Mouse (Mus musculus) common myeloid progenitor, adult 5-6 weeks (primary cell): ENCODE results near the gene Nutf2-ps1. TPM values are rescaled to one million over a fixed set of nuclear protein-coding genes. Genes with fewer than 3 reads are reported as not detected.

Source experiments
- ATAC-seq: replicated peaks from 2 replicates; pipeline ENCODE4 v1.8.0; 2016; ENCODE audit warnings: low read depth, mild to moderate bottlenecking, moderate TSS enrichment, inconsistent platforms; ENCODE audit not compliant: poor library complexity, severe bottlenecking
- total RNA-seq: library from RNA; stranded (forward); fragments of 200-1000, 187-1606 nt; gene quantifications from 2 replicates; pipeline ENCODE4 v1.2.3, GENCODE M21; 2017

The Nutf2-ps1 gene
- total RNA-seq, 1 experiment from 2014 or later: 221 TPM

DNA sequence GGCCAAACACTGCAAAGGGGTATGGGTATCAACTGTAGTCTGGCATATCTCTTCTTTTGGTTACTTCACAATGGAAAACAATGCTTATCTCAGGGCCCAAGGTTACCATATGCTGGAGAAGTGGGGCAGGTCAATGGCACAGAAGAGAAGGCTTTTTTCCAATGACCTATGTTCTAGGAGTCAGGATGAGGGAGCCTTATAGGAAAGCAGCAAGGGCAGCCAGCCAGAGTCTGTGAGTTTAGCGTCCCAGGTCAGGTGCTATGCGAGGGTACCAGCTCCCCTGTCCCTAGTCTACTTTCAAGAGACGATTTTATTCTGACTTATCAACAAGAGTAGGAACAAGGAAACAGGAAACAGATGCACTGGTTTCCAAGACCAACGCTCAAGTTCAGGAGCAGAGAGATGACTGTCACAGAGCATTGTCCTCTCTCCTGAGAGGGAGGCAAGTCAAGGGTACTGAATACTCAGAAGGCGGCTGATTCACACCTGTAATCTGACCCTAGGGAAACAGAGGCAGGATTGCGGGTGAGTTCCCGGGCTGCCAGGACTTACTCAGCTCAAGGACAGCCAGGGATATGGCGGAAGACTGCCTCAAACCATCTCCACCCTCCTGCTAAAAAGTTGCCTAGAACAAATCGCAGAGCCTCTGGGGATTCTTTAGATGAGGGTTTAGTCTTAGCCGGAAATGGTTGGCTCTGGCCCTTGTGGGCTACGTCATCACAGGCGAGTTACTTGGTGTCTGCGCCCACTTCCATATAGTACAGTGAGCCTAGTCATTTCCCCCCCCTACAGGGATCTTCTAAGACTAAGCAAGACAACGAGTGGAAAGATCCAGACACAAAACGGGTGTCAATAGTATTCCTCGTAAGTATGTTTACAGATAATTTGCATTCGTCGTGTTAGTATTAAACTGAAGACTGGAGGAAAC lies 17.1 kb downstream of the Nutf2-ps1 start:
- peak; percentile 52 for ATAC-seq

DNA sequence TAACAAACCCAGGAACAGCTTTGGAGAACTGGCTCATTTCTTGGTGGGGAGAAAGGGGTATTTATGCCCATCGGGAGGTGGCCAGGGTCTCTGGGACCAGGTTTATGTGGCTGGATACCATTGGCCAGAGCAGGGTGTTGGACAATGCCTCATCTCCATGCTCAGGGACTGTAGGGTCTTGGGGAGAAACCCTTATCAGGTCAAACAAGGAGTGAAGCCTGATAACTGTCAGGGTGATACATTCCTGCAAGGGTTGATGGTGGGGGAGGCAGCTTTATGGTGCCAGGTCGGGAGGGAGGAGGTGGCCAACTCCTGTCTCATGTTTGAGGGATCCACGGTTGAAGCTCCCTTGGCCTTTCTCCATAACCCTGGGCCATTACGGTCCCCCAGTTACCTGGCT lies 17.8 kb downstream of the Nutf2-ps1 start:
- ATAC-seq: no peak

DNA sequence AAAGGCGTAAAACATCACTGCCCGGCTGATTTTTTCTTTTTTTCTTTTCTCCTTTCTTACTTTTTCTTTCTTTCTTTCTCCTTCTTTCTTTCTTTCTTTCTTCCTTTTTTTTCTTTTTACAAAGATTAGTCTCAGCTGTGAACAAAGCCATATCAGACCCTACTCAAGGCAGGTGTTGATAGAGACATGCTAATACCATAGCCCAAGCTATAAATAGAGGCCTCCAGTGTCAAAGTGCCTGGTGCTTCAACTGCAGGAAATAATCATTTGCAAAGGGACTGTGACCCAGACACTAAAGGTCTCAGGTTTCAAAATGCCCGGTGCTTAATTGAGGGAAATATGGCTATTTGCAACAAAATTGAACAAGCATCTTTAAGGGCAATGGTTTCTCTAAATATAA lies 20.3 kb downstream of the Nutf2-ps1 start:
- no peak for ATAC-seq

DNA sequence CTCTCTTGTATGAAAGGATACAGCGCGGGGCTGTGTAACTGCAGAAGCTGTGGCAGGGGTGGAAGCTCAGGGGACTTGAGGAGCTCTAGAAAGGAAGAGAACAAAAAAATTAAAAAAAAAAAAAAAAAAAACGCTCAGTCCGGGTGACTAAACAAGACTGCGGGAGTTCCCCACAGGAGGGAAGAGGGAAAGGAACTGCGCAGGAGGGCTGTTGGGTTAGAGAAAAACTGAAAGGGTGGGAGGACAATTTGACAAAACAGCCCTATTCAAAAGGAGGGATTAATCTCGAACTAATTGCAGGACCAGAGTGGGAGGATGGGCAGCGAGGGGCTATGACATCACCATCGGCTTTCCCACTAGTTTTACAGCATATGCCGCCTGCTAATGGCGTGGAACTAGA lies 21.0 kb downstream of the Nutf2-ps1 start:
- peak; percentile 29; the same call in 1 of the 2 replicates for ATAC-seq

DNA sequence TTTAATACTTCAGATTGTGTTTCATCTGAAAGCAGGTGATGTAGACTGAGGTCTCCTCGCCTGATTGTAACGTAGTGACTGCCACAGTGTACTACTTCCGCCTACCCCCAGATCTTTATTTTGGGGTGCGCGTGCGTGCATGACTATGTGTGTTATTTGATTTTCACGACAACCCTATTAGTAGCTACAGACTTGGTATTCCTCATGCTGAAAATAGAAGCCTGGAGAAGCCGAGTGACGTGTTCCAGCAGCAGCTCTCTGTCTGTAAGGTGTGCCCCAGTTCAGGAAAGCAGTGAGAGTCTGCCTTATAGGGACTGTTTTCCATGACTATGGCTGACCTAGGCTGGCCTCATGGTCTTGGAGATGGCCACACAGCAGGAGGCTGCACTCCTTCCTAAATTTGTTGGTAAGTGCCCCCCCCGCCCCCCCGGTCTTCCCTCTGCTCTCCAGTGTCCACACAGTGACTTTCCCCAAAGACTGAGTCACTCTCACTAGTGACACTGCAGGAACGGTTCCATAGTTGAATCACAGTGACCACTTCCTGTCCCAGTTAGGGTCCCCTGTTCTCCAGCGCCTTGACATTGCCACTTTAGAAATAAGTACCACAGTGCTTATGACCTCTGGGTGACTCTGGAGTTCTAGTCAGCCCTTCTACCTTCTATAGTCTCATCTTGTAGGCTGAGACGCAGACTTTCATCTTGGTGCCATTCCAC lies 23.1 kb downstream of the Nutf2-ps1 start:
- ATAC-seq: peak; percentile 65

DNA sequence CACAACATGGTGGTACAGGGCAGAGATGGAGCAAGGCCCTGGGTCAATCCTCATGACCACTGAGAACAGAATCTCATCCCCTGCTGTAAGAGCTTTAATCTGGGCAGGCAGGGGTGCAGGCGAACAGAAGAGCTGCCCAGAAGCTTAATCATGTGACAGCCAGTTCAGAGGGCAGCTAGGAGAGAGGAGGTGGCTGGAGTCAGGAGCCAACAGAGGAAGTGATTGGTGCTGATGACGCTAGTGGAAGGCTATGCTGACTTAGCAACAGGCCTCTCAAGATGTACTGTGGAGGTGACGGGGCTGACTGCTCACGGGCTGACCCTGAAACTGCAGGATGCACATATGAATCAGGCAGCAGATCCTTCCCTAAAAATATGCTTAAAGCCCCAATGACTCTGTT lies 24.7 kb downstream of the Nutf2-ps1 start:
- no peak for ATAC-seq

DNA sequence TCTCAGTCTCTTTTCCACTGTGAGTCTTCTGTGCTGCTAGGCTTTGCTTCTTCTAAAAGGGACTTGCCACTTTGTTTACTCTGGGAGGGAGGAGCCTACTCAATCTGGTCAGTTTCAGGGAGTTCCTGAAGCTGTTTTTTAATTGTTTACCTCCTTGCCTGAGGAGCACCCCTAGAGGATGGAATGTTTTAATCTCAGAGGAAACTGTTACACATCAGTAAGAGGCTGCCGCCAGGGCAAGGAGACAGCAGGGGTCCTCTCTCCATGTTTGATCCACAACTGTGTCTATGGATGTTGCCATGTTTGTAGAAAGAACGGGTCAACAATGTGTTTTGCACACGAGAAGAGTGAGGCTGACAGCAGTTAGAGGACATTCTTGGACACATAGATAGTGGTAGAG lies 28.4 kb downstream of the Nutf2-ps1 start:
- ATAC-seq: no peak

DNA sequence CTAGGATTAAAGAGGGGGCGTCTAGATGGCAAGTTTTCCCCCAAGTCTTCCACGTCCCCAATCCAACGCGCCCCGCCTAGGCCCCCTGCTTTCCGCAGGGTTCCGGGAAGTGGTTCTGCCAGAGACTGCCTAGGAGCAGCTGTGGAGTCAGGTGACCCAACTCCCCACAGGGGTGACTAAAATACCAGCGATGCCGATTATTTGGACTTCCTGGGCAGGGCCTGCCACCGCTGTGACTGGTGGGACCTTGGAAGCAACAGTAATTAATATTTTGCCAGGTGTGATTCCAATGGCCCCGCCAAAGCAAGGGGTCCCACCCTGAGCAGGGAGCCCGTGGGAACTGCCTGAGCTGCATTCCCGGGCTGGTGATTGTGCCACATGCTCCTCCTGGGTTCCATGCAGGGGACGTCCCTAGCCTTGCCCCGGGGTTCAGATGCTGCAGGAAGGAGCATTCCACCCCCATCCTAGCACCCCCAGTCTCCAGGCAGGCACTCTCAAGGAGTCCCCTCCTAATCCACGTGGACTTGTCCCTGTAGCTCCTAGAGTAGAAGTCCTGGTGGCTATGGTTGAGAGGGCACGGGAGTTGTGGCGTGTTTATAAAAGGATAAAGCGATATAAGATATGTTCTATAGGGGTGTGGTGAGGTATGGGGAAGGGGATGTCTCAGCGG lies 31.5 kb downstream of the Nutf2-ps1 start:
- peak; percentile 72 for ATAC-seq

DNA sequence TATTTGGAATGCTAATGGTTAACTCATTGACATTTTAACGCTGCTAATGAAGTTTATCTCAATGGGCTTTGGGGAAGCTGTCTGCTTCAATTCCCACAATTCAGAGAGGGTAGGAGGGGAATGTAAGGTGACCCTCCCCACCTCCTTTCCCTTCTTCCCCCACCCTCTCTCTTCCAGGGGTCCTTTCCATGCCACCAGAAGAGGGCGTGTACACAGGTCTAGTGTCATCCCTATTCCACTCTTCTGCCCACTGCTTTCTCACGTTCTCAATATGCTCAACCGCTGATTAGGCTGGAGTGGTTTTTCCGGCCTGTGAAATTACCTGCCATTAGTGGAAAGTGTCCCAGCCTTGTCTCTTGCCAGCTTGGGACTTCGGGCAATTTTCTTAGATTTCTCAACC lies 32.0 kb downstream of the Nutf2-ps1 start:
- 0 out of 2 replicates have a peak, but pooled peaks have one; percentile 10 for ATAC-seq

DNA sequence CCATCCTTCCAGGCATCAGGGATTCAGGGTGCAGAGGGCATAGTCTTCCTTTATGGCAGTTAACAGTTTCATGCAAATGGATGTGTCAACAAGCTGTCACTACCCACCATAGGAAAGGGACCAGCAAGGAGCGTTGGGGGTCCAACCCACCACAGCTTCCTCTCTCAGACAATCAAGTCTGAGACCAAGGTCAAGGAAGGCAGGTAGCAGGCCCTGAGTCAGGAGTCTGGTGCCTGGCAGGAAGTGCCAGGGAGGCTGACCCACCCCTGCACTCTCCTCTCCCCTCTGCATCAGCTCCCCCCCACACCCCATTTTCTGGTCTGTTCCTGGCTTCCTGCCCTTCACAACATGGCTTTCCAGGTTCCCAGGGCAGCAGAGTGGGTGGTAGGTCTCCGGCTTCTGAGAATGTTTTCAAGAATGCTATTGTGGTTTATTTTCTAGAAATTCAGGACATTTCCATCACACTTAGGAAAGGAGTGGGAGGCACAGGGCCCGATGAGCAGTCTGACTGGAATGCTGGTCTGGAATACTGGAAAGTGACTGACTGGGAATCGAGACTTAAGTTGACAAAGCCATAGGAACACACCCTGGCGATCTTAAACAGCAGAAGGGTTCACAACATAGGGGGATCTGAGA lies 33.8 kb downstream of the Nutf2-ps1 start:
- no peak for ATAC-seq

DNA sequence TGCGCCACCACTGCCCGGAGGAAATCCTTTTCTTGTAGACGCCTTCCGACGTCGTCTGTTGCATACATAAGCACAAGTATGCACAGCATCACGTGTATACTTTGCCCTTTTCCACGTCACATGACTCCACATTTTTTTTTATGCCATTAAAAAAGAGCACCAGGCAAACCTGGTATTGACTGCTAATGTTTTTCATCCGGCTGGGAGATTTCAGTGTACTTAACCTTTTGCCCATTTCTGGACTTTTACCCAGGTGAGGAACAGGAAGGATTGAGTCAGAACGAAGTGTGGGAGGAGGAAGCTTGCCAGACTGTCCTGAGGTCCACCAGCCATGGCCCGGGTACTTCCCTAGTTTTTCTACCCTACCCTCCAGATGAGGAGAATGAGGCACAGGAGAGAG lies 34.5 kb downstream of the Nutf2-ps1 start:
- 0 out of 2 replicates have a peak, but pooled peaks have one; percentile 24 for ATAC-seq

DNA sequence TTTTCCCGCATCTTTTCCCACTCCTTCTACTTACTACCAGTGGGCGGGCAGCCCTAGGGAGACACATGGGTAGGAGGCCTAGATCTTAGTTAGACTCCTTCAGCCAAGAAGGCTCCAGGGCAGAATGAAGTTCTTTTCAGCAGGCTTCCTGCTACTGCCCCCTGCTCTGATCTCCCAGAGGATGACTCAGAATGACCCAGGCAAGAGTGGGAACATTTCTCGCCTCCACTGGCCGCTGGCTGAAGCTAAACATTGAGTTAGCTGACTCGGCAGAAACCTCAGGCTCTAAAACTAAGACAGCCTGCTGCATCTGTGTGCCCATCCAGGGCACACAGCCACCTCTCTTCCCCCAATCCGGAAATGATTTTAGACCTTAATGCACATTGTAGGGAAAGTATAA lies 36.1 kb downstream of the Nutf2-ps1 start:
- no peak for ATAC-seq

DNA sequence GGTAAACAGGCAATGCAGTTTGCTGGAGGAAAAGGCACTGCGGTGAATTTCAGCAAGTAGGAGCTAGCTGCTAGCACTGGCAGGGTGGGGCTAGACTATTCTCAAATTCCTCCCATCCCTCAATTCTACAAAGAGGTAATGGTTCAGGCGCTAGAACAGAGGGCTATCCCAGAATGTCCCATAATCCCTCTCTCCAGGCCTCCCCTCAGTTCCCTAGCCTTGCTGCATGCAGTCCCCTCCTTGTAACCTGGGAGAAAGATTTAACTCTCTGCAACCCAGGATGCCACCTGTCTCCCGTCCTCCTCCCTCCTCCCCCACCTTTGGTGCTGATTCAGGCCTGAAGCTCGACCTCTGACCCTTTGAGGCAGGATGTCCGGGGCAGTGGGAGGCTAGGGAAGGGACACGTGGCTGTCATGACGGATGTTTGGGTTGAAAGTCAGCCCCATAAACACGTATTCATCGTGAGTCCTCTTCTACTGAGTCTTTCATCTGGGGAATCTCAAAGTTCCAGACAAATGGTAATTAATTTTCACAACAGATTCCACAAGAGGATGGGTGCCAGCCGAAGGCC lies 36.6 kb downstream of the Nutf2-ps1 start:
- no peak for ATAC-seq

DNA sequence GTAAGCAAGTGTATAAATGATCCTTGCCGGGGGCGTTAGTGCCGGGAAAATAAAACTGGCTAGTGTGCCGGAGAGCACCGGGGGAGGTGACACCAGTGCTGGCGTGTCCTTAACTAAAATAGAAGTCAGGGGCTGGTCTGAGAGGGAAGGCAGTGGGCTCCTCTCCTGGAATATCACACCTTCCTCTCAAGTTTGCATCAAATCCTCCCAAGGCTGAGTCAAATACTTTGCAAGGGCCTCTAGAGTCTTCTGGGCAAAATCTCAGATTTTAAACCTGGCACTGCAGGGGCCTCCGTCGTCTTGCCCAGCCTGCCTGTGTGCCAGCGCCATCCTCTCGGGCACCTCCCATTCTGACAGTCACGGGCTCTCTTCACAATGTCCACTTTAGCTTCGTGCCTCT lies 37.9 kb downstream of the Nutf2-ps1 start:
- no peak for ATAC-seq

DNA sequence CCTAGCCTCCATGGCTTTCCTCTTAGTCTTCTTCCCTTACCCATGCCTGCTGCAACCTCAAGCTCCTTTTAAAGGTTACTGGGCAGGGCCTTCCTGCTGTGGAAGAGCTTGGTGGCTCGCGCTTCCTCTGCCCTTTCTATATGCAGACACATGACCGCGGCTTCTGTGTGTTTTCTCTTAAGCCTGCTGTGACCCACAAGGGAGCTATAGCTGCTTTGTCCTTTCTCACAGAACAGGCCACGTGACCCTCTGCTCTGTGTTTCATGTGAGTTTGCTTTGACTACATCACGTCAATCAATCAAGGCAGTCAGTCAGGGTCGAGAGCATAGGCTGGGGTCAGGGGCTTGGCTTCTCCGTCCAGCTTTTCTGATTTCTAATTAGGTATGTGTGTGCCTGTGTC lies 41.3 kb downstream of the Nutf2-ps1 start:
- ATAC-seq: peak; percentile 65

DNA sequence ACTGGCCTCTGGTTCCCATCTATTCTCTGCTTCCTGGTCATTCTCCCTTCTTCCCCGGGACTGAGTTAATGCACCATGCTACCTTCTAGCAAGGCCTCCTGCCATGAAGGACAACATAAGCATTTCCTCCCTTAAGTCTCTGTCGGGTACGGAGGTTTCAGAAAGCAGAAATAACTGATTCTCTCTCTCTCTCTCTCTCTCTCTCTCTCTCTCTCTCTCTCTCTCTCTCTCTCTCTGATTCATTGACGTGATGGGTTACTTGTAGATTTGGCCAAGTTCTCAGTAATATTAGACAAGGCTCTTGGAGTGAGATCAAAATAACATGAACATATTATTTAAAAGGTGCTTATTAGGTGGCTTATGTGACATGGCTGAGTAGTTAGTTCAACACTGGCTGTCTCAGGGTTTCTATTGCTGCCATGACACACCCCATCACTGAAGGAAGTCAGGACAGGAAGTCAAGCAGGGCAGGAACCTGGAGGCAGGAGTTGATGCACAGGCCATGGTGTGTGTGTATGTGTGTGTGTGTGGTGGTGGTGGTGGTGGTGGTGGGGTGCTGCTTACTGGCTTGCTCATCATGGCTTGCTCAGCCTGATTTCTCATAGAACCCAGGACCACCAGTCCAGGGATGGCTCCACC lies 43.8 kb downstream of the Nutf2-ps1 start:
- ATAC-seq: no peak

DNA sequence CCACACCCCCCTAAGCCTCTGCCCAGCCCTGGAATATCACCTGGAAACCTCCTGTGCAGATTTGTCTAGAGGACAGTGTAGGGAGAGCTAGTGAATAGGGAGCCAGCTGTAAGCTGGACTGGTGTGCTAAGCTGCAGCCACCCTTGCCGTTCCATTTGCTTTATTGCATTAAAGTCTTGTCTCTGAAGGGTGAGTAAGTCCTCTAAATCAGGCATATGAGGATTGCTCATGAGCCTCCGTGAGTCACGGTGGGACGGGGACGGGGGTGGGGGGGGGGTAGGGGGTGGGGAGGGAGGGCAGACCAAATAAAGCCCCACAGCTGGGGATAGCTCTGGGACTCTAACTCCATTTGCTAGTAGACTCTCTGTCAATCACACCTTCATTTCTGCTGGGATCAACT lies 45.3 kb downstream of the Nutf2-ps1 start:
- no peak for ATAC-seq

DNA sequence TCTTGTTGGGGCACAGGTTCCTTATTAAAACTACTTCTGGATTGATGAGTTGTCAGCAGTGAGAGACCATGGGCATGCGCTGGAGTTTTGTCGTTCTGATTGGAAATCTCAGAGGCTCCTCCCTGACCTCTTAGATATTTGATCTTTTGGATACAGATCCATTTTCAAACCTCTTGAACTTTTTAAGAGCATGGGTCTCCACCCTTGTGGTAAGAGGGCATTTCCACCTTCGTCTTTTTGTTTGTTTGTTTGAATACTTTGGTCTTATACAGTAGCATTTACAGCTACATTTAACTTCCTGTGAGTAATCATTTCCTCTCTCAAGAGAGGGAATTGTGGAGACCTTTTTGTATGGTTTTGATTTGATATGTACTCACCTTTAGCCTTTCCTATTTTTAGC lies 49.6 kb downstream of the Nutf2-ps1 start:
- ATAC-seq: no peak

DNA sequence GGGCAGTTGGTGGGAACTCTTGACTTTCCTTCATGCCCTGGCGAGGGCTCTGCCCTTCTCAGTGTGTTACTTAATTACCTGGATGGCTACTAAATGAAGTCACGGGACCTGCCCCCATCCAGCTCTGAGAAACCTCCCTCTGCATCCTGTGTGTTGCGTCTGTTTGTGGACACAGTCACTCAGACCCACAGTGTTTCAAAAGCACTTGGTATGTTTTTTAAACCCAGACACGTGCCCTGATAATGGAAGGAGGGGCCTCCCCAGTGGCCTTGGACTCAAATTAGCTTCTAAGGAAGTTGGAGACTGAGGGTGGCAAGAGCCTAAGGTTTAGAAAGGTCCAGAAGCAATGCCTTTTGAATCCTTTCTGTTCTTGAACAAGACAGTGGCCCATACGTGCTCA lies 50.1 kb downstream of the Nutf2-ps1 start:
- peak; percentile 10; the same call in 1 of the 2 replicates for ATAC-seq
